Mouse (Mus musculus): ENCODE measurements around the gene Dcps.

Dcps gene

DNA sequence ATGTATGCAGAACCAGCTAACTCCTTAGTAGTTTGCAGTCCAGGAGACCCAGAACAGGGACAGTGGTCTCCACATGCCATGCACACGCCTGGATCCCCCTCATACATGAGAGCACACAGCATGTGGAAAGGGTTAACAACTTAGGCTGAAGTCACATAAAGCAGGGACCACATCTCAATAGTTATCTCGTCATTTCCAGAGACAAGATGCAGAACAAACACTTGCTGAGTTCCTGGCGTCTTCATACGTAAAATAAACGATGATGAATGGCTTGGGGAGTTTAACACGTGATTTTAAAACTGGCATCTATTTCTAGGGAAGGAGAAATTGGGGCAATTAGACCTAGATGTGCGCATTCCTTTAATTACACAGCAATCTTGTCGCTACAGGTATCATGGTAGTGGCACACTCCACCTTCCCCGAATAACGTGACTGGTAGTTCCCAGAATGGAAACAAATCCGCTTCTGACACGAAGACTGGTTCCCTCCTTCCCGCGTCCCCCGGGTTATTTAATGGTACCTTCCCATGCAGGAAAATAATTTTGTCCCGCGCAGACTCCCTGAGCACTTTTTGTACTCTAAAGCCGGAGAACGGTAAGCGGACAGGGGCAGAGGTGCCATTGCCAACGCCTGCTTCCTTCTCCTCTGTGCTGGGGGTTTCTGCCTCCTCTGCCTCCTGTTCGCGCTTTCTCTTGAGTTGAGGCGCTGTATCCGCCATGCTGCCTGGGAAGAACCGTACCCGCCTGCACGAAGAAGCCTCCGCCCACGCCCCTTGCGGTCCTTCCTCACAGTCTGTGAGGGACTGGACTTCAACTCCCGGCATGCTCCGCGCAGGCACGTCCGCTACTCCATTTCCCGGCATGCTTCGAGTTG, at the start of gene Dcps:
Gene Dcps (minus strand): TSS at position 811 of the 873 bp plus-strand sequence.
- peak; percentile 75 for DNase-seq (ENCODE audit: low read depth)

DNA sequence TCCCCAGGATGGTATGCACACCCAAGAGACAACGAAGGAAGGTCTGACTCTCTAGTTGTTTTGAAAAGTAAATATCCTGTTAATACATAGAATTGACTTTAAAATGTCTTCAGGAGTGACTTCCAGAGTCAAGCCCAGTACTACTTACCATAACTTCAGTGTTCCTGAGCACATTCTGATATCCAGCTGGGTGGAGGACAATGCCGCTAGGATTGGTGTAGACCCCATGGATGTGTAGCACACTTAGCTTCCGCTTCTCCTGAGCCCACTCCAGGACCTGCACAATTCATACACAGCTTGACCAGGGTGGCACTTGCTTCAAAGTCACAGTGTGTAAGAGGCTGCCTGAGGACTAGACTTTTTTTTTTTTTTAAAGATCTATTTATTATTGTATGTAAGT, 47.6 kb upstream of the Dcps start:
- no peak for DNase-seq (ENCODE audit: low read depth)

DNA sequence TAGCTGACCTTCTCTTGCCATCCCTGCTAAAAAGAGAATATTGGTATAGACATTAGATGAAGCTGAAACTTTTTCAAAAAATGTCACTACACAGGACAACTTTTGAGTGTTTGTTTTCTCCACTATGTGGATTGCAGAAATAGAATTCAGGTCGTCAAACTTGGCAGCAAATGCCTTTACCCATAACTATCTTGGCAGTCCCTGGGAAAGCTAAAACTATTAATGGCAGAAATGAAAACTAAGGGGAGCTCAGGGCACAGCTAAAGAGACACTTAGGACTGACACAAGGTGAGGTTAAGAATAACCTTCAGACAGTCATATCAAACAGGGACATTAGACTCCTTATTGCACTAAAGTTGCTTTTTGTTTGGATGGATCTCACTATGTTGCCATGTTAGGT, 42.1 kb upstream of the Dcps start:
- DNase-seq (ENCODE audit: low read depth): no peak

DNA sequence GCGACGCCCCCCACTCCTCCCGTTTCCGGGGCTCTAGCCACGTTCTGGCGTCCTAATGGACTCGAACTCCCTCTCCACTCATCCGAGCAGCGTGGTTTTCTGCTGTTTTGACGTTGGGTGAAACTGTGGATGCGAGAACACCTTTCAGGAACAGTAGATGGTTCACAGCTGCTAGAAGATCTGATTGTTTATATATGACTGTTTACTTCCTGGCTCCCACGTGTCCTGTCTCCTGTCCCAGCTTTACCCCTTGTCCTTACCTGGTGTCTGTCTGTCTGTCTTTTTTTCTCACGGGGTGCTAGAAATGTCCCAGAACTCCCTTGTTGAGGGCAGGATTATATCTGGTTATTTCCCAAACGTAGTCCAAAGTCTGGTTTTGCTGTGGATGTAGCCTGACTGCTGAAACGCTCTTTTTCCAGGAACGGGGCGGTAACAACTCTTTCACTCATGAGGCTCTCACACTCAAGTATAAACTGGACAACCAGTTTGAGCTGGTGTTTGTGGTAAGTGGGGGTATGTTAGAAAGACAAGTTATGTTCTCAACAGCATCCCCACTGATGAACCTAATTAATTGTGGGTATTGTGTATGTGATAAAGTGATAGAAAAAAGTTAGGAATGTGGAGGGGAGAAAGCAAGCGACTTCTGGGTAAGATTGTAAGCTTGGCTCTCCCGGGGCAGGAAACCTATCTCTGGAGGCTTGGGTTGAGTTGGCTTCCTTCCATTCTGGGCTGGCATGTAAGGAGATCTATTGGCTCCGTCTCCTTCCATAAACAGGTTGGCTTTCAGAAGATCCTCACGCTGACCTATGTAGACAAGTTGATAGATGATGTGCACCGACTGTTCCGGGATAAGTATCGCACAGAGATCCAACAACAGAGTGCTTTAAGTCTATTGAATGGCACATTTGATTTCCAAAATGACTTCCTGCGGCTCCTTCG, 36.0 kb upstream of the Dcps start:
- DNase-seq (ENCODE audit: low read depth): no peak

DNA sequence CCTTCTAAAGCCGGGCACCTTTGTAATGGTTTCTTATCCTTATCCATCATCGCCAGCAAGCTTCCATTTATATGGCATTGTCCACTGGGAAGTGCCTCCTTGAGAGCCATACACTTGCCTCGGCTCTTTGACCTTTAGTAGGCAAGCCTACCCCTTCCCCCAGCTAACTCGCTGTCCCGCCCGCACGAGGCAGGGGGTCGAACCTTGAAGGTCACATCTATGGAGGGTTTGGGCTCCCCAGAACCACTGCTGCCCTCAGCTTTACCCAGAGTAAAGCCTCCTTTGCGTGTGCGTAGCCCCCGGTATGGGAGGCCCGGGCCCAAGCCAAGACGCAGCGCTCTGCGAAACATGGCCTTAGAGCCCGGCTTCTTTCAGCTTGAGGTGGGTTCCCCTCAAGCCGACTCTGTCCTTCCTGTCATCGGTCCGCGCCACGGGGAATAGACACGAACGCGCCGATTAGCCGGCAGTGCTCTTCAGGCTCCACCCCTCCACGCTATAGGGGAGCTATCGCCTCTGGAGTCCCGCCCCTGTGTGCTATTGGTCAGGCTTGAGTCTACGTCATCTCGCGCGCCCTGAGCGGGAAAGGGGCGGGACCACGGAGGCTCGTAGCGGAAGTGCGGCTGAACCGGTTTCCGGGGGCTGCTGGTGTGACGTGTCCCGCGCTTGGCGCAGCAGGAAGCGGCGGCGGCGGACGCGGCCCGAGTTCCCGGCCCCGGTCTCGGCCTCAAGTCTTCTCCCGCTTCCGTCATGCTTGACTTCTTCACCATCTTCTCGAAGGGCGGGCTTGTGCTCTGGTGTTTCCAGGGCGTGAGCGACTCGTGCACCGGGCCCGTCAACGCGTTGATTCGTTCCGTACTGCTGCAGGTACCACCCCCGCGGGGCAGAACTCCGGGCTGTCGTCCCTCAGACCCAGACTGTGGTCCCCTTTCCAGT, 34.9 kb upstream of the Dcps start, which contains the start of gene Foxred1:
Gene Foxred1 (minus strand): TSS at position 514 of the 933 bp plus-strand sequence.
- peak; percentile 98 for DNase-seq (ENCODE audit: low read depth)

DNA sequence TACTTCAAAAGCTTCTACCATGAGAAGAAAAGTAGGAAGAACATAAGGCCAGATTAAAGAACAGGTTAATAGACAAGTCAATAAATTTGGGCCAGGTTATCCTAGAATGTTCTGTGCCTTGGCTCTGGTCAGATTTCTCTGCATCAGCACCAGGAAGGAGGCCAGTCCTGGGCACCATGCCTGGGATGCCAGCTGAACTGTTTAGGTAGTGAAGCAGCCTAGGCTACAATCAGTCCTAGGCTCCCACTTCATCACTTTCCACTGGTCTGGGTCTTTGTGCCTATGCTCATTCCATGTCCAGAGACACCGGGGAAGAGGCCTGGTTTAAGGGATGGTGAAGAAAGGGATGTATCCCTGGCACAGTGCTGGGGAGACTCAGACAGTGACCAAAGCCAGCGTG, 28.6 kb upstream of the Dcps start:
- DNase-seq (ENCODE audit: low read depth): no peak

DNA sequence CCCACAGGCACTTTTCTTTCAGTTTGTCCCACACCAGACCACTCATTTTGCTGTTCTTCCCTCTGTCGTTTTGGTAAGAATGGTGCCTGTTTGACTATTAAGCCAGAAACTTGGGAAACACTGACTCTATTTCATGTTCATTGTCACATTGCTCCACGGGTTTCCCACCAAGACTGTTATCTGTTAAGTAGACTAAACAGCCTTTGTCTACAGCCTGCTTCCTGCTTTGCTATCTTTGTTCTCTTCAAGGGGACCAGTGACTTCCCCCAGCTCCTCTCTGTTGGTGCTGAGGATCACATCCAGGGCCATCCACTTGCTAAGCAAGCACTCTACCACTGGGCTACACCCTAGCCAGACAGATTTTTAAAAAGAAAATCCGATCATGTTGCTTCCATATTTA, 27.7 kb upstream of the Dcps start:
- no peak for DNase-seq (ENCODE audit: low read depth)

DNA sequence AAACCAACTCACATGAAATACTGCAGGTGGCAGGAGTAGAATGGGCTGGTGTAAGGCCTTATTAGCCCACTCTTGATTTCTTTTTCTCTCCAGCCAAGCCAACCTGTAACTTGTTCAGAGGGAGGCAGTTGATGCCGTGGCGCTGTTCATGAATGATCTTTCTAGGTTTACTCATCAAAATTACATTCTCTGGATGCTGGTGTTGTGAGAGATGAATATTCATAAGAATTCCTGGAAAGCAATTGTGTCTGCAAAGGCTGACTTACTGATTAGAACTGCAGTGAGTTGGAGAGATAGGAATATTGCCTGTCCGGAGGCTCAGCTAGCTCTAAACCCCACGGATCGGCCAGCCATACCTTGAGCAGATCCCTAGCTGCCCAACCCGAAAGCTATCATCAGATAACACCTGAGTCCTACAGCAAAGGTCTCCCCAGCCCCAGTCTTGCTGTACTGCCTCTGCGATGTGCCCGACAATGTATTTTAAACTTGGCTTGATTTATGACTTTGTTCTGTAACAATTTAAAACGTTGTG, 24.7 kb upstream of the Dcps start:
- no peak for DNase-seq (ENCODE audit: low read depth)

DNA sequence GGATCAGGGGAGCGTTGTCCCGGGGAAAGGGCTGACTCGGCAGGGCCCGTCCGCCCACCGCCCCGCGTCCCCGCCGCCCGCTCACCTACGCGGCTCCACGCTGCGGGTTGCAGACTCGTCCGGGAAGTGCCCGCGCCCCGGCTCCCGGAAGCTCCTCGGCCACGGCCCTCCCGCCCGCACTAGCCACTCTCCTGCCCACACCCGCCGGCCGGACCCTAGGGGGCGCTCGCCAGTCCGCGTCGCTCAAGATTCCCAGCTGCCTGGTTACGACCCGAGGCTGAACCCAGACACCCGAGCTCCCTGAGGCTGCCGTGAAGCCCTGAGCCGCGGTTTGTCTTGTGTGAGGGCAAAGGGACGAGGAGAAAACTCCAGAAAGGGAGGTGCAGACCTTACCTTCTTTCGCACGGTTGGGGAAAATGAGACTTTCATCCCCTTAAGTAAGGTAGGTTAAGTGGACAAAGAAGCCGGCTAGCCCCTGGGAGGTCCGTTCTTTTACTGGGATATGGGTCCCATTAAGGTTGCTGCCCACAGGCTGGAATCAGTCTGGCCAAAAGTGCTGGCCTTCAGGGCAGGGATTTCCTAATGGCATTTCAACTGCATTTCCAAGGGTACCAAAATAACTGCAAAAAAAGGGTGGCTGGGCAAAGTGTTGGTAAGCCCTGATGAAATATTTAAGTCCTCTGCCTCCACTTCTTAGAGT, 24.1 kb upstream of the Dcps start, which contains the start of the genes Srpr and Tirap:
Gene Srpr (plus strand): TSS at position 404 of the 700 bp plus-strand sequence.
Gene Tirap (minus strand): TSS at position 520 of the 700 bp plus-strand sequence.
- DNase-seq (ENCODE audit: low read depth): peak; percentile 73

DNA sequence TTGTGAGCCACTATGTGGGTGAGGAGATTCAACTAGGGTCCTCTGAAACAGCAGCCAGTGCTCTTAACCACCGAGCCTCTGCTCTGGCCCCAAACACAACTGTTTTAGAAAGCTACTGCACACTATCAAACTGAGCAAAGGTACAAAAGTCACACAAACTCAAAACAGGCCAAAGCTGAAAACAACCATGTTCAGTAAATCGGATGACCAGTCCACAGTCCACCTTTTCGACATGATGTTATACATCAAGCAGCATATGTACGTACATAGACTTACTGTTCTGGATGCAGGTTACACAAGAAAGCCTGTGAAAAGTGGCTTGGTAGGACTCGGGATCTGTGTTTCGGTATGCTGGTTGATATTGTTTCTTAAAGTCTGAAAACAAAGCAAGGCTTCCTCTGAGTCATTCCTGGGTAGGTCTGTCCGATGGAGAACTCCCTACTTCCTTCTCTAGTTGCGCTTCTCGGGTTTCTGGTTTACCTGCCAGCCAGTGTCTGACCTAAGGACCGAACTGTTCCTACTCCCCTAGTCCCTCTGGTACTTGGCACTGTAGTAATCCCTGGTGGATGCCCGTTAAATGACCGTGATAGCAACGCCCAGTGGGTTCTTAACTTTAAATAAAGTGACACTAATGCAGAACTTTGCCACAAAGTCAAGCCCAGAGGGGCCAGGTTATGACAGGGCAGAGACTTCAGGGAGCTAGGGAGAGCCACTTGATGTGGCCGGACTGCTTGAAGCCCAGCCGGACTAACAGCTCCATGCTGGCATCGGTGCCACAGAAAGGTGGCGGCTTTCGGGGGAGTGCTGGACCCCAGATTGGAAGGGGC, 23.3 kb upstream of the Dcps start:
- DNase-seq (ENCODE audit: low read depth): no peak

DNA sequence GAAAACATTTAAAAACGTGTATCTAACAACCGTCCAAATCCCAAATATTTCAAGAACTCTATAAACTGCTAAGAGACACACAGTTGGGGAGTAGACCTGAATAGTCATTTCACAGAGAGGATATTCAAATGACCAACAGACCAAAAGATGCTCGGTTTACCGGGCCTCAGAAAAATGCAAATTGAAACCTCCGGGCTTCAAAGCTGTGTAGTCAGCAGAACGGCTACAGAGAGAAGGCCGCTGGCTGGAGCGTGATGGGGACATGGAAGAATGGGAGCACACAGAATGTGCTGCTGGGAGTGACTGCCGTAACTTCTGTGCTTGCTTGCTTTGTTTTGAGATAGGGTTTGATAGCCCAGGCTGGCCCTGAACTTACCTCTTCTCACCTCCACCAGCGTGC, 22.5 kb upstream of the Dcps start:
- no peak for DNase-seq (ENCODE audit: low read depth)

DNA sequence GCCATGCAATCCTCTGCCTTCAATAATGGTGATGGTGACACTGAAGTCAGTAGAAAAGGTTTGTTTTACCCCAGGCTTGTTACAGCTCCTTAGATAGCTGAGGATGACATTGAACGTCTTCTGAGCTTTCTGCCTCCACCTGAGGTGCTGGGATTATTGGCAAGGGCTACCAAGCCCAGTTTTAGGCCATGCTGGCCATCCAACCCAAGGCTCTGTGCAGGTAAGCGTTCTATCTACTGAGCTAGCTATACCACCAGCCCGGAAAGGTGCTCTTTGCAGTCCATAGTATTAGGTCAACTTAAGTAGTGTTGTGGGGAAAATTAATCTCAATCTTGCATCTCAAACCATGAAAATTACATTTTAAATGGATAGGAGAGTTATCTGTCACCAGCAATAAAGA, 21.8 kb upstream of the Dcps start:
- DNase-seq (ENCODE audit: low read depth): no peak

DNA sequence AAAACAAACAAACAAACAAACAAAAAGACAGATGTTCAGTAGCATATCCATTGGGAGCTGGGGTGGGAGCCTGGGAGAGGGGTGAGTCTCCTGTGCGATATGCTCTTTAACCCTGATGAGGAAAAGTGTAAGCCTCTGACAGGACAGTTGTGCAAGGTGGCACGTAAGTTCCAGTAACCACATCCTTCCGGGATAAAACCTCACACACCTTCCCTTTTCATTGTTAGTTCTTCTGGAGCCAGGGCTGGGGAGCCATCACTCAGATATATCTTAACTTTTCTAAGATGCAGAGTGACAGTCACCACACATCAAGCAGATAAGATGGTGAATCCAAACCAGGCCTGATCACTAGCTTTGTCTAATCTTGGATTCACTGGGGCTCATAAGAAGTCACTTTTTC, 18.2 kb upstream of the Dcps start:
- DNase-seq (ENCODE audit: low read depth): no peak

DNA sequence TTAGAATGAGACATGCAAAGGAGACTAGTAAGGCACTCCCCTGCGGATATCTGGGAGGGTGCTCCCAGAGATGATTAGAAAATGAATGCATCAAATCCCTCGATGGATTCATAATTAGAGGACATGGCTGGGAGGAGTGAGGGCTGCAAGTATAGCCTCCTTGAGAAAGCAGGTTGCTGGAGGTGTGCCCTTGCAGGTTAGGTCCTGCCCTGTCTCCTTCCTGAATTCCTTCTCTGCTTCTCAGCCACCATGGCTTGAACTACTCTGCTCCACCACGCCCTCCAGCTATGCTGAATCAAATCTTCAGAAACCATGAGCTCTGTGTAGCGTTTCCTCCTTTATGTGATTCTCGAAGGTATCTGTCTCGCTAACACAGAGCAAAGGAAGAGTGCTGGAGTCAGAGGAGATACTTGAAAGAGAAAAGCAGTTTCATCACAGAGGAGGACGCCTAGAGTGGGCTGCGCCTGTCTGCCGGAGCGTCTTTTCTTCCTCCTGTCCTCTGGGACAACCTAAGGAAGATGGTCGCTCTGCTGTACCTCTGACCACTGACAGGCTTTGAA, 17.2 kb upstream of the Dcps start:
- DNase-seq (ENCODE audit: low read depth): no peak

DNA sequence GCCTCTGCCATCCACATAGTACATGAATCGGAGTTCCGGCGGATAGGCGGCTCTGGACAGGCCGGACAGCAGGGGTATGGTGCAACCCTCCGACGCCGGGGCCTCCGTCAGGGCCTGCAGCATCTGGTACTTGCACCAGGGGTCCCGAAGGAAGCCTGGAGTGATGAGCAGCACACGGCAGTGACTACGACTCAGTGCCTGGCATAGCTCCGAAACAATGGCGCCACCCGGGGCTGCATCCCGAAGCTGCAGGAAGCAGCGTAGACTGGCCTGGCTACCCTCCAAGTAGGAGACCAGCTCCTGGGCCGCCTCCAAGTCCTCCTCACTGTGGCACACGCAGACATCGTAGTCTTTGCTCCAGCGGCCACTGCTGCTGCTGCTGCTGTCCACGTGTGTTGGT, 12.8 kb upstream of the Dcps start:
- DNase-seq (ENCODE audit: low read depth): no peak

DNA sequence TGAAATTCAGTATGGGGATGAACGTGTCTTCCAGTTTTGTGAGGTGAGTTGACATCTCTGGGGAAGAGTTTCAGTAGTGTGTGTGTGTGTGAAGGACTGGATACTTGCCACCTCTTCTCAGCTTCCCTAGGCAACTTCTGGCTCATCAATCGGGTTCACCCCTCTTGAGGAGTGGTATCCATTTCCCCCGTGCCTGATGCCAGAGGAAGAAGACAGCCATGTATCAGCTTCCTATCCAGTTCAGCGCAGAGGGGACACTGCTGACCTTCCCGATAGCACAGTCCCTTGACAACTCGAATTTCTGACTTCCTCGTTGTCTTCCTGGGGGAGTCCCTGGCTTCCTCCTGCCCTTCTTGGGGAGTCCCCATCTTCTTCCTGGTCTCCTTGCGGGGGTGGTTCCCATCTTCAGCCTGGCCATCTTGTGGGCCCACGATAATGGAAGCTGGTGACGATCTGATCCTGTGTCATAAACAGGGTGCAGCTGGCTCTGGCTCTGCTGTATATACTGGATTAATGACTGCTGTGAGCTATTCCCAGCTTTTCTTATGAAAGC, 11.6 kb upstream of the Dcps start:
- no peak for DNase-seq (ENCODE audit: low read depth)

DNA sequence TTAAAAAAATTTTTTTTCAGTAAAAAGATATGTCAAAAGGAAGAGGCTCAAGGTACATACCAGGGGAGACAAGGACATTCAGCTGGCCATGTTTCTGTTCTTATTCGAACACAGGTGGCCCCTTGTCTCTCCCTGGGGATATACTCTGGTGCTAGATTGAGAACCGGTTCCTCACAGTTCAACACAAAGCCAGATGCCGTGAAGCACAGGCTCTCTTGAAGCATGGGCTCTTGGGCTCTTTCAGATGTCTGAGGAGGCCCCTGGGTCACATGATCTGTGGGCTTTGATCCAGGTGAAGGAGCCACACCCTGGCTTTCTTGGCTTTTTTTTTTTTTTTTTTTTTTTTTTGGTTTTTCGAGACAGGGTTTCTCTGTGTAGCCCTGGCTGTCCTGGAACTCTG, 10.6 kb upstream of the Dcps start:
- DNase-seq (ENCODE audit: low read depth): no peak

DNA sequence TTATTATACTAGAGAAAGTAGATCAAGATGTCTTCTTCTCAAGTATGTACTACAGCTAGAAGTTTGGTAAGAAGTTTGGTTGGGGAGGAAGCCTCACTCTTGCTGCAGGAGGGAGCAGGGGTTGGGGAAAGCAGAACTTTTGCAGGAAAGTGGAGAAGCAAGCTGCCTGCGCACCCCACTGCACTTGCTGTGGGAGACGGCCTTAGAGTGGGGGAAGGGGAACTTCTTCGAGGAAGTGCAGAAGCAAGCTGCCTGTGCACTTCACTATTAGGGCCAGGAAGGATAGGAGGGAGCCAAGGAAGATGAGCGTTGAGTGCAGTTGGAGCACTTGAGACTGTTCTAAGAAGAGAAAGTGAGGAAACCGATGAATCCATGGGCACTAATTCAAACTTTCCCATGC, 7.5 kb upstream of the Dcps start:
- no peak for DNase-seq (ENCODE audit: low read depth)

DNA sequence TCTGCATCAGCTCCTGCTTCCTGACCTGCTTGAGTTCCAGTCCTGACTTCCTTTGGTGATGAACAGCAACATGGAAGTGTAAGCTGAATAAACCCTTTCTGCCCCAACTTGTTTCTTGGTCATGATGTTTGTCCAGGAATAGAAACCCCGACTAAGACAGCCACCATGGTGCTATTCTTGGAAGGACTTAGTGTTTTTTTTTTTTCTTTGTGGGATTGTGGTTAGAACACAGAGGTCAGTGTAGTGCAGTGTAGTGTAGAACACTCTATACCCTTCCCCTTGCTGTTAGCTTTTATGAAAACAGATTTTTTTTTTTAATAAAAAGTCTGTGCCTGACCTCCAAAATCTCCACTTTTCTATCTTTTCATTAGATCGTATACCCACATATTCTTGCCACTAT, 7.0 kb upstream of the Dcps start:
- no peak for DNase-seq (ENCODE audit: low read depth)

All from c-Kit-positive CD71-negative TER-119-negative erythroid progenitor cells, embryonic 14.5 days (primary cell).